In the genomic region with DNA sequence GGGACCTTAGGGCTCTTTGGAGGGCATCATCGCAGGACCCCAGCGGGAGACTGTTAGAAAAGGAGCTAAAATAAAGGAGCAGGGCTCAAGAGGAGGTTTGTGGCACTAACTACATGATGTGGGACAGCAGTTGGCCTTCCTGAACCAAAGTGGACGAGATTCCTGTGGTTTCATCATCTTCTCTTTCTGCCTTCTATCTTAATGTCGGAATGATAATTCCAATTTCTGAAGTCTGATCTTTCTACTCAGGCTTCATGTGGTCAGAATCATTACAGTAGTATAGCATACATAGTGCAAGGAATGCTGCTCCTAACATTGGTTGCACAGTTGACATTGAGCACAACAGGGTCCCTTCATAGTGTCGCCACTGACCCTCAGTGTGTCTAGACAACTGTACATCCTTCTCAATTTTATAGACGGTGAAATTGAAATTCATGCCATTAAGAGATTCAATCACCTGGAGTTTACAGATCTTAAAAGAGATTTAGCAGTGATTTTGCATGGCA, we compare ENCODE assay signal across 7 mouse cellular contexts. TPM values are rescaled to one million over a fixed set of nuclear protein-coding genes. Genes with fewer than 3 reads are reported as not detected.
A peak's percentile ranks its signal among the peaks of the same experiment; 100 is the strongest.
DNase-seq lines count a peak whose midpoint lies in the region; ATAC-seq and TF ChIP-seq lines count a peak whose summit lies in the region.

No protein-coding gene starts in this region.

- H3K4me1 ChIP-seq in embryonic facial prominence, embryonic 15.5 days, result 0 out of 2 replicates have a peak, but pooled peaks cover 4% of the 10 kb centered on the region
- H3K4me1 ChIP-seq in intestine, embryonic 15.5 days (replicated peaks), result no peaks in the 10 kb centered on the region
- peaks cover 5% of the 10 kb centered on the region; the same call in 1 of the 2 replicates for H3K4me1 ChIP-seq in neural tube, embryonic 13.5 days (replicated peaks)

- H3K9ac ChIP-seq in embryonic facial prominence, embryonic 15.5 days, result peak overlapping the region; percentile 47
- H3K9ac ChIP-seq in intestine, embryonic 15.5 days, result peak overlapping the region; percentile 67
- H3K9ac ChIP-seq in neural tube, embryonic 13.5 days, result peak overlapping the region; percentile 94

- ATAC-seq in embryonic facial prominence, embryonic 15.5 days (ENCODE audit: insufficient number of reproducible peaks, low FRiP score, low TSS enrichment, low read depth), result no peak
- no peak; the same call in 1 of the 2 replicates for ATAC-seq in intestine, embryonic 15.5 days
- 0 out of 2 replicates have a peak, but pooled peaks have one; percentile 41 for ATAC-seq in neural tube, embryonic 13.5 days (ENCODE audit: low read depth)
- ATAC-seq in activated CD4-positive, CD25-positive, alpha-beta regulatory T cell, adult 4 months, result no peak

- no peak for DNase-seq in layer of hippocampus, adult 2 months (ENCODE audit: low spot score in 2 of 2)
- DNase-seq in layer of hippocampus, adult 9-10 months (ENCODE audit: low spot score), result no peak
- no peak for DNase-seq in testis, postnatal 14 days (ENCODE audit: low spot score)

- no peaks in the 10 kb centered on the region for H3K36me3 ChIP-seq in embryonic facial prominence, embryonic 15.5 days
- H3K36me3 ChIP-seq in intestine, embryonic 15.5 days, result no peaks in the 10 kb centered on the region
- no peaks in the 10 kb centered on the region for H3K36me3 ChIP-seq in neural tube, embryonic 13.5 days

- peak overlapping the region; percentile 93 for H3K4me2 ChIP-seq in embryonic facial prominence, embryonic 15.5 days (replicated peaks)
- peak overlapping the region; percentile 96 for H3K4me2 ChIP-seq in intestine, embryonic 15.5 days (replicated peaks)
- H3K4me2 ChIP-seq in neural tube, embryonic 13.5 days, result peak overlapping the region; percentile 81

- no peak for TF ChIP-seq CTCF in layer of hippocampus, adult 2 months (conservative IDR thresholded peaks at IDR 0.05)

- no peaks in the 10 kb centered on the region for H3K27me3 ChIP-seq in embryonic facial prominence, embryonic 15.5 days
- 0 out of 2 replicates have a peak, but pooled peaks cover 2% of the 10 kb centered on the region for H3K27me3 ChIP-seq in intestine, embryonic 15.5 days (replicated peaks)
- no peaks in the 10 kb centered on the region for H3K27me3 ChIP-seq in neural tube, embryonic 13.5 days

- no peaks in the 10 kb centered on the region for H3K9me3 ChIP-seq in embryonic facial prominence, embryonic 15.5 days (replicated peaks)
- H3K9me3 ChIP-seq in intestine, embryonic 15.5 days, result no peaks in the 10 kb centered on the region
- no peaks in the 10 kb centered on the region for H3K9me3 ChIP-seq in neural tube, embryonic 13.5 days

- H3K27ac ChIP-seq in layer of hippocampus, adult 2 months, result peak overlapping the region; percentile 96
- H3K27ac ChIP-seq in embryonic facial prominence, embryonic 15.5 days (replicated peaks), result no peak overlapping the region
- H3K27ac ChIP-seq in intestine, embryonic 15.5 days, result no peak overlapping the region
- H3K27ac ChIP-seq in neural tube, embryonic 13.5 days (replicated peaks), result peak overlapping the region; percentile 87

- 22% methylated on average over 6 of the region's 6 CpGs for WGBS in embryonic facial prominence, embryonic 15.5 days
- 28% methylated on average over 6 of the region's 6 CpGs for WGBS in intestine, embryonic 15.5 days
- 21% methylated on average over 6 of the region's 6 CpGs for WGBS in neural tube, embryonic 13.5 days

- H3K4me3 ChIP-seq in layer of hippocampus, adult 2 months, result peak overlapping the region; percentile 86
- peak overlapping the region; percentile 66 for H3K4me3 ChIP-seq in embryonic facial prominence, embryonic 15.5 days (replicated peaks)
- peak overlapping the region; percentile 63 for H3K4me3 ChIP-seq in intestine, embryonic 15.5 days (replicated peaks)
- peak overlapping the region; percentile 85 for H3K4me3 ChIP-seq in neural tube, embryonic 13.5 days

RNA-seq across cellular contexts. Expression of gene Glrb, which starts 0.4 kb away (rescaled TPM):
- 100 to 1,000 TPM; 139 to 144 TPM for total RNA-seq in layer of hippocampus, adult 2 months (2021)
- polyA plus RNA-seq in embryonic facial prominence, embryonic 15.5 days (2015; fragmentation: Nextera tagmentation; extraction: Ambion mirVana), result 10.7 and 11.1 TPM in 2 replicates
- polyA plus RNA-seq in intestine, embryonic 15.5 days (2015; fragmentation: Nextera tagmentation; extraction: Ambion mirVana), result 2.4 and 3.9 TPM in 2 replicates
- polyA plus RNA-seq in neural tube, embryonic 13.5 days (2015; fragmentation: Nextera tagmentation; extraction: Ambion mirVana), result 22.7 and 23.5 TPM in 2 replicates
- not detected for polyA plus RNA-seq in activated CD4-positive, CD25-positive, alpha-beta regulatory T cell, adult 4 months (2017; shearing (Covaris generic))

Comparison
In these comparisons a context has a peak if more than half of its experiments do, and no peak if none do; other contexts are left out.
1. H3K27ac ChIP-seq: peak in layer of hippocampus, adult 2 months (single experiment) and neural tube, embryonic 13.5 days (single experiment); none in embryonic facial prominence, embryonic 15.5 days (single experiment) and intestine, embryonic 15.5 days (single experiment).
2. Peak in every context shown above with its lines, with median percentiles within 50 percentile points of each other: H3K4me3 ChIP-seq, H3K4me2 ChIP-seq and H3K9ac ChIP-seq.